Mouse (Mus musculus): ENCODE results near the gene C5ar2. TPM values are rescaled to one million over a fixed set of nuclear protein-coding genes. Genes with fewer than 3 reads are reported as not detected.

The C5ar2 gene
- 0.09 TPM in 1 of 2 replicates, not detected in the other for polyA plus RNA-seq (2014; fragmentation: Nextera tagmentation; extraction: Ambion mirVana)

GRCm38 (mm10) chr7:16244067-16244466 is at the start of gene C5ar2:
Gene C5ar2 (minus strand): TSS chr7:16244154.
- no peak within 1 kb of the TSS for H3K9ac ChIP-seq (ENCODE audit: low read length)
- no peaks in the 10 kb centered on the region for H3K36me3 ChIP-seq (ENCODE audit: control insufficient read depth, insufficient read depth, low read length)
- WGBS = 52% methylated on average over 5 of the region's 5 CpGs
- DNase-seq (ENCODE audit: low spot score) (no peak), ATAC-seq (replicated peaks; ENCODE audit: low FRiP score, low TSS enrichment, low read depth) (no peak)
- no peaks in the 10 kb centered on the region for H3K4me1 ChIP-seq (replicated peaks; ENCODE audit: control insufficient read depth, insufficient read depth, low read length)
- H3K27me3 ChIP-seq (replicated peaks; ENCODE audit: control insufficient read depth, insufficient read depth, low read length) = no peaks in the 10 kb centered on the region
- no peak within 1 kb of the TSS for H3K27ac ChIP-seq (ENCODE audit: low read depth)
- H3K4me3 ChIP-seq (ENCODE audit: low read depth, low read length) = no peak within 1 kb of the TSS
- no peaks in the 10 kb centered on the region for H3K9me3 ChIP-seq (ENCODE audit: control insufficient read depth, low read length)
- no peak within 1 kb of the TSS for H3K4me2 ChIP-seq (ENCODE audit: low read length)

- no peak for ATAC-seq (replicated peaks; ENCODE audit: low FRiP score, low TSS enrichment, low read depth)
- Histone ChIP-seq H3K4me2 (ENCODE audit: low read length) (no peak overlapping the region), H3K4me1 (replicated peaks; ENCODE audit: control insufficient read depth, insufficient read depth, low read length) (peaks cover 6% of the 10 kb centered on the region; the same call in 1 of the 2 replicates), H3K27me3 (replicated peaks; ENCODE audit: control insufficient read depth, insufficient read depth, low read length) (no peaks in the 10 kb centered on the region), H3K36me3 (ENCODE audit: control insufficient read depth, insufficient read depth, low read length) (peaks cover 16% of the 10 kb centered on the region), H3K27ac (ENCODE audit: low read depth) (no peak overlapping the region), H3K9me3 (ENCODE audit: control insufficient read depth, low read length) (no peaks in the 10 kb centered on the region), H3K4me3 (ENCODE audit: low read depth, low read length) (no peak overlapping the region), H3K9ac (ENCODE audit: low read length) (no peak overlapping the region)
- WGBS = 76% methylated on average over 1 of the region's 1 CpGs
- no peak for DNase-seq (ENCODE audit: low spot score)
Observed at GRCm38 (mm10) chr7:16287791-16288190, 43.8 kb upstream of the C5ar2 start.

- DNase-seq (ENCODE audit: low spot score) = no peak
- H3K4me3 ChIP-seq (ENCODE audit: low read depth, low read length) = peak overlapping the region; percentile 68
- H3K9me3 ChIP-seq (ENCODE audit: control insufficient read depth, low read length) = no peaks in the 10 kb centered on the region
- 87% methylated on average over 2 of the region's 2 CpGs for WGBS
- no peaks in the 10 kb centered on the region for H3K27me3 ChIP-seq (replicated peaks; ENCODE audit: control insufficient read depth, insufficient read depth, low read length)
- H3K4me2 ChIP-seq (ENCODE audit: low read length) = peak overlapping the region; percentile 60
- H3K36me3 ChIP-seq (ENCODE audit: control insufficient read depth, insufficient read depth, low read length) = peaks cover 24% of the 10 kb centered on the region
- peak overlapping the region; percentile 98 for H3K27ac ChIP-seq (ENCODE audit: low read depth)
- peak overlapping the region; percentile 78 for H3K9ac ChIP-seq (ENCODE audit: low read length)
- H3K4me1 ChIP-seq (replicated peaks; ENCODE audit: control insufficient read depth, insufficient read depth, low read length) = peaks cover 6% of the 10 kb centered on the region; the same call in 1 of the 2 replicates
- ATAC-seq (replicated peaks; ENCODE audit: low FRiP score, low TSS enrichment, low read depth) = no peak
Observed at GRCm38 (mm10) chr7:16287016-16287415, 43.1 kb upstream of the C5ar2 start.

GRCm38 (mm10) chr7:16286026-16286961 is 42.3 kb upstream of the C5ar2 start, which contains the start of gene Ccdc9:
Gene Ccdc9 (minus strand): TSS chr7:16286795.
- H3K9me3 ChIP-seq (ENCODE audit: control insufficient read depth, low read length) = no peaks in the 10 kb centered on the region

GRCm38 (mm10) chr7:16285450-16286025 is 41.6 kb upstream of the C5ar2 start:
- Histone ChIP-seq H3K27ac (ENCODE audit: low read depth) (peak overlapping the region; percentile 98; the same call in 1 of the 2 replicates), H3K9ac (ENCODE audit: low read length) (peak overlapping the region; percentile 15; the same call in 1 of the 2 replicates), H3K4me1 (replicated peaks; ENCODE audit: control insufficient read depth, insufficient read depth, low read length) (peaks cover 6% of the 10 kb centered on the region; the same call in 1 of the 2 replicates), H3K27me3 (replicated peaks; ENCODE audit: control insufficient read depth, insufficient read depth, low read length) (no peaks in the 10 kb centered on the region), H3K4me3 (ENCODE audit: low read depth, low read length) (peak overlapping the region; percentile 68), H3K36me3 (ENCODE audit: control insufficient read depth, insufficient read depth, low read length) (peaks cover 39% of the 10 kb centered on the region), H3K9me3 (ENCODE audit: control insufficient read depth, low read length) (no peaks in the 10 kb centered on the region), H3K4me2 (ENCODE audit: low read length) (peak overlapping the region; percentile 60)
- peak; percentile 81 for DNase-seq (ENCODE audit: low spot score)
- ATAC-seq (replicated peaks; ENCODE audit: low FRiP score, low TSS enrichment, low read depth) = peak; percentile 56
- under 1% methylated on average over 14 of the region's 14 CpGs for WGBS

More at GRCm38 (mm10) chr7:16286026-16286961, 42.3 kb upstream of the C5ar2 start, which contains the start of gene Ccdc9:
- H3K4me3 ChIP-seq (ENCODE audit: low read depth, low read length) = peak within 1 kb of the TSS; percentile 68
- H3K4me2 ChIP-seq (ENCODE audit: low read length) = peak within 1 kb of the TSS; percentile 60
- ATAC-seq (replicated peaks; ENCODE audit: low FRiP score, low TSS enrichment, low read depth) (peak; percentile 91), DNase-seq (ENCODE audit: low spot score) (peak; percentile 100)
- H3K27ac ChIP-seq (ENCODE audit: low read depth) = peak within 1 kb of the TSS; percentile 98
- H3K4me1 ChIP-seq (replicated peaks; ENCODE audit: control insufficient read depth, insufficient read depth, low read length) = peaks cover 6% of the 10 kb centered on the region; the same call in 1 of the 2 replicates
- peaks cover 31% of the 10 kb centered on the region for H3K36me3 ChIP-seq (ENCODE audit: control insufficient read depth, insufficient read depth, low read length)
- no peaks in the 10 kb centered on the region for H3K27me3 ChIP-seq (replicated peaks; ENCODE audit: control insufficient read depth, insufficient read depth, low read length)
- H3K9ac ChIP-seq (ENCODE audit: low read length) = peak within 1 kb of the TSS; percentile 78
- WGBS = under 1% methylated on average over 67 of the region's 70 CpGs

GRCm38 (mm10) chr7:16284904-16285303 is 41.0 kb upstream of the C5ar2 start:
- H3K36me3 ChIP-seq (ENCODE audit: control insufficient read depth, insufficient read depth, low read length) = peaks cover 44% of the 10 kb centered on the region
- 57% methylated on average over 9 of the region's 9 CpGs for WGBS
- no peak overlapping the region for H3K9ac ChIP-seq (ENCODE audit: low read length)
- peak overlapping the region; percentile 68; the same call in 1 of the 2 replicates for H3K4me3 ChIP-seq (ENCODE audit: low read depth, low read length)
- H3K4me2 ChIP-seq (ENCODE audit: low read length) = peak overlapping the region; percentile 60
- H3K4me1 ChIP-seq (replicated peaks; ENCODE audit: control insufficient read depth, insufficient read depth, low read length) = peaks cover 6% of the 10 kb centered on the region; the same call in 1 of the 2 replicates
- H3K27me3 ChIP-seq (replicated peaks; ENCODE audit: control insufficient read depth, insufficient read depth, low read length) = no peaks in the 10 kb centered on the region
- no peak overlapping the region; the same call in 1 of the 2 replicates for H3K27ac ChIP-seq (ENCODE audit: low read depth)
- no peak for DNase-seq (ENCODE audit: low spot score)
- H3K9me3 ChIP-seq (ENCODE audit: control insufficient read depth, low read length) = no peaks in the 10 kb centered on the region
- ATAC-seq (replicated peaks; ENCODE audit: low FRiP score, low TSS enrichment, low read depth) = no peak

GRCm38 (mm10) chr7:16284001-16284400 is 40.0 kb upstream of the C5ar2 start:
- H3K36me3 ChIP-seq (ENCODE audit: control insufficient read depth, insufficient read depth, low read length) = peaks cover 52% of the 10 kb centered on the region
- WGBS = 87% methylated on average over 8 of the region's 8 CpGs

GRCm38 (mm10) chr7:16282334-16282733 is 38.4 kb upstream of the C5ar2 start:
- WGBS = 91% methylated on average over 13 of the region's 13 CpGs
- Histone ChIP-seq H3K36me3 (ENCODE audit: control insufficient read depth, insufficient read depth, low read length) (peaks cover 68% of the 10 kb centered on the region), H3K27ac (ENCODE audit: low read depth) (no peak overlapping the region), H3K9ac (ENCODE audit: low read length) (no peak overlapping the region), H3K9me3 (ENCODE audit: control insufficient read depth, low read length) (no peaks in the 10 kb centered on the region), H3K4me2 (ENCODE audit: low read length) (no peak overlapping the region), H3K4me1 (replicated peaks; ENCODE audit: control insufficient read depth, insufficient read depth, low read length) (peaks cover 6% of the 10 kb centered on the region; the same call in 1 of the 2 replicates), H3K4me3 (ENCODE audit: low read depth, low read length) (no peak overlapping the region), H3K27me3 (replicated peaks; ENCODE audit: control insufficient read depth, insufficient read depth, low read length) (no peaks in the 10 kb centered on the region)
- DNase-seq (ENCODE audit: low spot score) (no peak), ATAC-seq (replicated peaks; ENCODE audit: low FRiP score, low TSS enrichment, low read depth) (no peak)

More at GRCm38 (mm10) chr7:16284001-16284400, 40.0 kb upstream of the C5ar2 start:
- DNase-seq (ENCODE audit: low spot score) (no peak), ATAC-seq (replicated peaks; ENCODE audit: low FRiP score, low TSS enrichment, low read depth) (no peak)
- H3K9ac ChIP-seq (ENCODE audit: low read length) = no peak overlapping the region
- no peak overlapping the region for H3K27ac ChIP-seq (ENCODE audit: low read depth)
- H3K4me3 ChIP-seq (ENCODE audit: low read depth, low read length) = no peak overlapping the region
- no peak overlapping the region for H3K4me2 ChIP-seq (ENCODE audit: low read length)
- no peaks in the 10 kb centered on the region for H3K9me3 ChIP-seq (ENCODE audit: control insufficient read depth, low read length)
- H3K27me3 ChIP-seq (replicated peaks; ENCODE audit: control insufficient read depth, insufficient read depth, low read length) = no peaks in the 10 kb centered on the region
- peaks cover 6% of the 10 kb centered on the region; the same call in 1 of the 2 replicates for H3K4me1 ChIP-seq (replicated peaks; ENCODE audit: control insufficient read depth, insufficient read depth, low read length)

Measured in intestine, embryonic 14.5 days (tissue).